Mouse (Mus musculus): ENCODE measurements around the gene Tmod3. TPM values are rescaled to one million over a fixed set of nuclear protein-coding genes. Genes with fewer than 3 reads are reported as not detected.

Tmod3 gene
- polyA plus RNA-seq, 1 experiment from 2014 or later = 103 TPM

- Histone ChIP-seq H3K4me2 (ENCODE audit: low read depth, severe bottlenecking) (no peak overlapping the region), H3K27ac (replicated peaks; ENCODE audit: low read depth, low read length) (no peak overlapping the region), H3K27me3 (ENCODE audit: control insufficient read depth, insufficient read depth, low read length) (no peaks in the 10 kb centered on the region), H3K36me3 (ENCODE audit: control insufficient read depth, insufficient read depth, low read length) (peaks cover 4% of the 10 kb centered on the region; the same call in 1 of the 2 replicates), H3K4me3 (ENCODE audit: low read depth, low read length) (no peak overlapping the region), H3K4me1 (ENCODE audit: control insufficient read depth, insufficient read depth, low read length) (no peaks in the 10 kb centered on the region), H3K9me3 (ENCODE audit: control insufficient read depth, low read length) (no peaks in the 10 kb centered on the region), H3K9ac (ENCODE audit: low read length) (no peak overlapping the region)
- no peak for DNase-seq (ENCODE audit: low spot score)
- ATAC-seq (ENCODE audit: insufficient number of reproducible peaks, low FRiP score, low TSS enrichment, low read depth) = no peak
- 88% methylated on average over 13 of the region's 13 CpGs for WGBS
These were observed 31.9 kb downstream of the Tmod3 start for GRCm38 (mm10) chr9:75527368-75528059.

- Histone ChIP-seq H3K36me3 (ENCODE audit: control insufficient read depth, insufficient read depth, low read length) (peaks cover 4% of the 10 kb centered on the region; the same call in 1 of the 2 replicates), H3K27ac (replicated peaks; ENCODE audit: low read depth, low read length) (no peak overlapping the region), H3K27me3 (ENCODE audit: control insufficient read depth, insufficient read depth, low read length) (no peaks in the 10 kb centered on the region), H3K4me2 (ENCODE audit: low read depth, severe bottlenecking) (no peak overlapping the region), H3K4me3 (ENCODE audit: low read depth, low read length) (no peak overlapping the region), H3K4me1 (ENCODE audit: control insufficient read depth, insufficient read depth, low read length) (no peaks in the 10 kb centered on the region), H3K9ac (ENCODE audit: low read length) (no peak overlapping the region), H3K9me3 (ENCODE audit: control insufficient read depth, low read length) (no peaks in the 10 kb centered on the region)
- ATAC-seq (ENCODE audit: insufficient number of reproducible peaks, low FRiP score, low TSS enrichment, low read depth) (no peak), DNase-seq (ENCODE audit: low spot score) (no peak)
- WGBS = 65% methylated on average over 6 of the region's 6 CpGs
These were observed 35.8 kb downstream of the Tmod3 start for GRCm38 (mm10) chr9:75523646-75524045.

GRCm38 (mm10) chr9:75522217-75522616, 37.2 kb downstream of the Tmod3 start:
- Histone ChIP-seq H3K36me3 (ENCODE audit: control insufficient read depth, insufficient read depth, low read length) (no peaks in the 10 kb centered on the region), H3K9me3 (ENCODE audit: control insufficient read depth, low read length) (no peaks in the 10 kb centered on the region), H3K27me3 (ENCODE audit: control insufficient read depth, insufficient read depth, low read length) (no peaks in the 10 kb centered on the region), H3K9ac (ENCODE audit: low read length) (no peak overlapping the region), H3K4me3 (ENCODE audit: low read depth, low read length) (no peak overlapping the region), H3K4me2 (ENCODE audit: low read depth, severe bottlenecking) (no peak overlapping the region), H3K27ac (replicated peaks; ENCODE audit: low read depth, low read length) (no peak overlapping the region), H3K4me1 (ENCODE audit: control insufficient read depth, insufficient read depth, low read length) (no peaks in the 10 kb centered on the region)
- 79% methylated on average over 2 of the region's 2 CpGs for WGBS
- DNase-seq (ENCODE audit: low spot score) = no peak
- no peak for ATAC-seq (ENCODE audit: insufficient number of reproducible peaks, low FRiP score, low TSS enrichment, low read depth)

- Histone ChIP-seq H3K4me1 (ENCODE audit: control insufficient read depth, insufficient read depth, low read length) (no peaks in the 10 kb centered on the region), H3K9ac (ENCODE audit: low read length) (no peak overlapping the region), H3K27me3 (ENCODE audit: control insufficient read depth, insufficient read depth, low read length) (no peaks in the 10 kb centered on the region), H3K36me3 (ENCODE audit: control insufficient read depth, insufficient read depth, low read length) (no peaks in the 10 kb centered on the region), H3K9me3 (ENCODE audit: control insufficient read depth, low read length) (no peaks in the 10 kb centered on the region), H3K4me3 (ENCODE audit: low read depth, low read length) (no peak overlapping the region), H3K4me2 (ENCODE audit: low read depth, severe bottlenecking) (no peak overlapping the region), H3K27ac (replicated peaks; ENCODE audit: low read depth, low read length) (no peak overlapping the region)
- DNase-seq (ENCODE audit: low spot score) (peak; percentile 50), ATAC-seq (ENCODE audit: insufficient number of reproducible peaks, low FRiP score, low TSS enrichment, low read depth) (no peak)
- 53% methylated on average over 4 of the region's 4 CpGs for WGBS
These were observed 37.7 kb downstream of the Tmod3 start for GRCm38 (mm10) chr9:75521788-75522187.

- H3K4me2 ChIP-seq (ENCODE audit: low read depth, severe bottlenecking) = no peak overlapping the region
- no peaks in the 10 kb centered on the region for H3K4me1 ChIP-seq (ENCODE audit: control insufficient read depth, insufficient read depth, low read length)
- H3K9ac ChIP-seq (ENCODE audit: low read length) = no peak overlapping the region
- DNase-seq (ENCODE audit: low spot score) (no peak), ATAC-seq (ENCODE audit: insufficient number of reproducible peaks, low FRiP score, low TSS enrichment, low read depth) (no peak)
- H3K4me3 ChIP-seq (ENCODE audit: low read depth, low read length) = no peak overlapping the region
- no peaks in the 10 kb centered on the region for H3K27me3 ChIP-seq (ENCODE audit: control insufficient read depth, insufficient read depth, low read length)
- H3K36me3 ChIP-seq (ENCODE audit: control insufficient read depth, insufficient read depth, low read length) = no peaks in the 10 kb centered on the region
- no peaks in the 10 kb centered on the region for H3K9me3 ChIP-seq (ENCODE audit: control insufficient read depth, low read length)
- 93% methylated on average over 8 of the region's 8 CpGs for WGBS
- H3K27ac ChIP-seq (replicated peaks; ENCODE audit: low read depth, low read length) = no peak overlapping the region
These were observed 38.5 kb downstream of the Tmod3 start for GRCm38 (mm10) chr9:75520940-75521339.

- no peaks in the 10 kb centered on the region for H3K9me3 ChIP-seq (ENCODE audit: control insufficient read depth, low read length)
- no peaks in the 10 kb centered on the region; the same call in 1 of the 2 replicates for H3K36me3 ChIP-seq (ENCODE audit: control insufficient read depth, insufficient read depth, low read length)
- H3K4me3 ChIP-seq (ENCODE audit: low read depth, low read length) = no peak overlapping the region
- WGBS = 76% methylated on average over 3 of the region's 3 CpGs
- no peak overlapping the region for H3K4me2 ChIP-seq (ENCODE audit: low read depth, severe bottlenecking)
- no peak for DNase-seq (ENCODE audit: low spot score)
- H3K9ac ChIP-seq (ENCODE audit: low read length) = no peak overlapping the region
- H3K27me3 ChIP-seq (ENCODE audit: control insufficient read depth, insufficient read depth, low read length) = no peaks in the 10 kb centered on the region
- no peaks in the 10 kb centered on the region for H3K4me1 ChIP-seq (ENCODE audit: control insufficient read depth, insufficient read depth, low read length)
- no peak for ATAC-seq (ENCODE audit: insufficient number of reproducible peaks, low FRiP score, low TSS enrichment, low read depth)
- no peak overlapping the region for H3K27ac ChIP-seq (replicated peaks; ENCODE audit: low read depth, low read length)
These were observed 41.7 kb downstream of the Tmod3 start for GRCm38 (mm10) chr9:75517751-75518150.

- Histone ChIP-seq H3K36me3 (ENCODE audit: control insufficient read depth, insufficient read depth, low read length) (no peaks in the 10 kb centered on the region; the same call in 1 of the 2 replicates), H3K9ac (ENCODE audit: low read length) (no peak overlapping the region), H3K27me3 (ENCODE audit: control insufficient read depth, insufficient read depth, low read length) (no peaks in the 10 kb centered on the region), H3K9me3 (ENCODE audit: control insufficient read depth, low read length) (no peaks in the 10 kb centered on the region), H3K27ac (replicated peaks; ENCODE audit: low read depth, low read length) (no peak overlapping the region), H3K4me3 (ENCODE audit: low read depth, low read length) (no peak overlapping the region), H3K4me1 (ENCODE audit: control insufficient read depth, insufficient read depth, low read length) (no peaks in the 10 kb centered on the region), H3K4me2 (ENCODE audit: low read depth, severe bottlenecking) (no peak overlapping the region)
- peak; percentile 61 for DNase-seq (ENCODE audit: low spot score)
- 68% methylated on average over 12 of the region's 12 CpGs for WGBS
- no peak for ATAC-seq (ENCODE audit: insufficient number of reproducible peaks, low FRiP score, low TSS enrichment, low read depth)
These were observed 43.9 kb downstream of the Tmod3 start for GRCm38 (mm10) chr9:75515464-75516113.

- H3K4me1 ChIP-seq (ENCODE audit: control insufficient read depth, insufficient read depth, low read length) = no peaks in the 10 kb centered on the region
- DNase-seq (ENCODE audit: low spot score) = no peak
- no peak overlapping the region for H3K4me3 ChIP-seq (ENCODE audit: low read depth, low read length)
- no peak overlapping the region for H3K9ac ChIP-seq (ENCODE audit: low read length)
- no peak for ATAC-seq (ENCODE audit: insufficient number of reproducible peaks, low FRiP score, low TSS enrichment, low read depth)
- no peaks in the 10 kb centered on the region for H3K27me3 ChIP-seq (ENCODE audit: control insufficient read depth, insufficient read depth, low read length)
- no peak overlapping the region for H3K4me2 ChIP-seq (ENCODE audit: low read depth, severe bottlenecking)
- no peaks in the 10 kb centered on the region; the same call in 1 of the 2 replicates for H3K36me3 ChIP-seq (ENCODE audit: control insufficient read depth, insufficient read depth, low read length)
- WGBS = 94% methylated on average over 8 of the region's 8 CpGs
- no peak overlapping the region for H3K27ac ChIP-seq (replicated peaks; ENCODE audit: low read depth, low read length)
- H3K9me3 ChIP-seq (ENCODE audit: control insufficient read depth, low read length) = no peaks in the 10 kb centered on the region
These were observed 48.1 kb downstream of the Tmod3 start for GRCm38 (mm10) chr9:75511236-75511939.
